Mouse (Mus musculus) G1E (cell line): ENCODE results near the gene Prdm12. TPM values are rescaled to one million over a fixed set of nuclear protein-coding genes. Genes with fewer than 3 reads are reported as not detected.

ENCODE experiments used
- ATAC-seq: 2 replicates; pipeline ENCODE4 v1.8.0; 2016; ENCODE audit warnings: mild to moderate bottlenecking; ENCODE audit not compliant: insufficient number of reproducible peaks, poor library complexity, low FRiP score, severe bottlenecking; ENCODE audit errors: extremely low read depth
- DNase-seq: peaks from one replicate; pipeline ENCODE4 v3.0.0; 2012; ENCODE audit warnings: low spot score
- H3K27me3 ChIP-seq: 2 replicates; pipeline ENCODE4 v1.6.1; 2012; ENCODE audit warnings: mild to moderate bottlenecking, low read length, inconsistent platforms; ENCODE audit not compliant: insufficient read depth
- H3K36me3 ChIP-seq: replicated peaks from 2 replicates; pipeline ENCODE3; 2012; ENCODE audit warnings: mild to moderate bottlenecking, inconsistent platforms
- H3K4me1 ChIP-seq: 2 replicates; pipeline ENCODE4 v1.6.1; 2012; ENCODE audit warnings: low read depth, low read length, inconsistent platforms, mixed read lengths; ENCODE audit not compliant: insufficient read depth
- H3K4me3 ChIP-seq: 2 replicates; pipeline ENCODE4 v1.5.1; 2012; ENCODE audit warnings: low read depth, mild to moderate bottlenecking, inconsistent platforms, low read length, moderate library complexity, mixed read lengths
- H3K9me3 ChIP-seq: replicated peaks from 2 replicates; pipeline ENCODE4 v1.6.1; 2012; ENCODE audit warnings: inconsistent platforms
- CTCF ChIP-seq: IDR thresholded peaks from 2 replicates; pipeline ENCODE4 v1.5.1; 2012; ENCODE audit warnings: low read depth, low read length, inconsistent platforms, mixed read lengths
- GATA1 ChIP-seq: IDR thresholded peaks from 2 replicates; pipeline ENCODE4 v1.6.1; 2012; ENCODE audit warnings: borderline replicate concordance, low read length, inconsistent platforms, mixed read lengths
- GATA2 ChIP-seq: IDR thresholded peaks from 2 replicates; pipeline ENCODE4 v1.6.1; 2012; ENCODE audit warnings: low read depth, low read length, inconsistent platforms, borderline replicate concordance
- POLR2AphosphoS5 ChIP-seq: IDR thresholded peaks from 2 replicates; pipeline ENCODE4 v1.6.1; 2012; ENCODE audit warnings: low read depth, low read length, inconsistent platforms; ENCODE audit not compliant: insufficient replicate concordance
- TAL1 ChIP-seq: conservative IDR thresholded peaks from 2 replicates; pipeline ENCODE4 v1.6.1; 2012; ENCODE audit warnings: low read depth, low read length, inconsistent platforms, mixed read lengths
- polyA plus RNA-seq: library from polyadenylated mRNA; stranded (reverse); fragments of >175 nt; gene quantifications from 2 replicates; pipeline ENCODE4 v1.2.3, GENCODE M21; 2012
- total RNA-seq, 2 experiments: library from RNA; stranded (forward) in 1 of 2; stranded (reverse) in 1 of 2; fragments of 200-1000 nt in 1 of 2; fragments of >200 nt in 1 of 2; fragmentation: Nextera tagmentation in 1 of 2; gene quantifications; 2 replicates each; pipeline ENCODE4 v1.2.3; 2014 to 2017

Gene Prdm12
- total RNA-seq (2014; fragmentation: Nextera tagmentation) (not detected in 2 replicates), total RNA-seq (2017) (0.11 TPM in 1 of 2 replicates, not detected in the other), polyA plus RNA-seq (not detected in 2 replicates)

DNA sequence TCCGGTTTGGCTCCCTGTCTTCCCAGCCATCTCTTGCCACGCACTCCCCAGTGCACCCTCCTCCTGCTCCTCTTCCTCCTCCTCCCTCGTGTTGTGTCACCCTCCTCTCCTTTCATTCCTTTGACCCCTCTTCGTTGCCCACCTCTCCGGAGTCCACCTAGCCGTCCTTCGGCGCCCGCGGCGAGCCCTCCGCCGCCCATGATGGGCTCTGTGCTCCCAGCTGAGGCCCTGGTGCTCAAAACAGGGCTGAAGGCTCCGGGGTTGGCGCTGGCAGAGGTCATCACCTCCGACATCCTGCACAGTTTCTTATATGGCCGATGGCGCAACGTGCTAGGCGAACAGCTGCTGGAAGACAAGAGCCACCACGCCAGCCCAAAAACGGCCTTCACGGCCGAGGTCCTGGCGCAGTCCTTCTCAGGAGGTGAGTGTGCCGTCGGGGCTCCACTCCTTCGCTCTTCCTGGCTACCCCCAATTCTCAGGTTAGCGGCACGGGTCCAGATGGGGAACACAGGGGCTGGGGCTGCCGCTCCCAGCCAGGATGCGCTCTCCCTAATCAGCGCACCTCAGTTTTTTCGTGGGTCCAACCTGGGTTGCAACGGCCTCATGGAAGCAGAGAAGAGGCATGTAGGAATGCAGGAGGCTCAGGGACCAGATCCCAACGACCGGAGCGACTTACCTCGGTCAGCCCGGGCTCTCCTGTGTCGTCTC lies at the start of gene Prdm12:
TSS of gene Prdm12 (plus strand) at position 137 of the 708 bp plus-strand sequence.
- TF ChIP-seq CTCF: no peak
- TF ChIP-seq GATA2: no peak
- TF ChIP-seq POLR2AphosphoS5: no peak
- TF ChIP-seq TAL1: no peak
- TF ChIP-seq GATA1: no peak
- Histone ChIP-seq H3K27me3 (peaks cover 86% of the 10 kb centered on the region), H3K36me3 (no peaks in the 10 kb centered on the region), H3K9me3 (peaks cover 11% of the 10 kb centered on the region), H3K4me1 (no peaks in the 10 kb centered on the region), H3K4me3 (no peak within 1 kb of the TSS)
- DNase-seq (no peak), ATAC-seq (no peak)

DNA sequence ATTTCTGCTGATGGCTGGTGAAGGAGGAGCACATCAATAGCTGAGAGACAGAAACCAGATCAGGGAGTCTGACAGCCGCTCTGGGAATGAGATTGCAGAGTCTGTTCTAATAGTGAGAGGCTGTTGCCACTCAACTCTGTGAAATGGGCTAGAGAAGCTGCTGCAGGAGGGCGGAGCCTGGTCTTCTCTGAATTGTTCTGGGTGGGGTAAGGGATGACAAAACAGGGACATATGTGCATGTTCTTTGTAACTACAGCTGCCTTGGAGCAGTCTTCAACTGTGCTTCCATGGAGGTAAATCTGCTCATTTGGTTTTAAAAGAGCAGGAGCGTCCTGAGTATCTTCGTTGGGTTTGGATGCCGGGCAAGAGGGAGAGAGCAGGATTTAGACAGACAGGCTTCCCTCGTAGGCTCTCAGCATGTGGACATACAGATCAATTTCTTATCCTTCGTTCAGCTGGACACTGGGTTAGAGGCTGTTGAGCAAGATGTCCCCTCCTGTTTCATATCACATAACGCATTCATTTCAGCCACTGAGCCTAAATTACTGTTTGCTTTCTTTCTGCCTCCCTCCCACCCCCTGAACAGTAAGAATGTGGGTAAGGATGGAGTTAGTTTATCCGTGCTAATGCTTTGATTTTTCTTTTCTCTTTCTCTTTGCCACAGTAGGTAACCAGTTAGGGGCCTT lies 47.9 kb upstream of the Prdm12 start:
- ATAC-seq (no peak), DNase-seq (no peak)
- Histone ChIP-seq H3K9me3 (no peaks in the 10 kb centered on the region), H3K4me3 (no peak overlapping the region), H3K4me1 (peaks cover 5% of the 10 kb centered on the region), H3K27me3 (no peaks in the 10 kb centered on the region), H3K36me3 (peaks cover 96% of the 10 kb centered on the region)
- TF ChIP-seq GATA1 (no peak), POLR2AphosphoS5 (no peak)

DNA sequence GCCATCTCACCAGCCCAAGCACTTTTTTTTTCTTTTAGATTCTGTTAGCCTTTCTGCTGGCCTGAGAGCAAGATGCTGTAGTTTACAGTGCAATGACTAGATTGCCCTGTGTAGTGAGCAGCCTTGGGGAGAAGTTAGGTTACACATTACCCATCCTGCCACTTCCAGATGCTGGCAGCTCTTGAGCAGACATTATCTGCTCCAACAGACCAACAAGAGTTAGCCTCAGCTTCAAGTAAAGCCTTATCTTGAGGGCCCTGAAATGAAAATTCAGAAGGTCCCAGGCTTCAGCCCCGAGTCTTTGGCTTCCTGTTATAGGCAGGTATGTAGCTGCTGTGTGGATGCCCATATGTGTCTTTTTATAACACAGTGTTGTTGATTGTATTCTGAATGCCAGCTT lies 32.3 kb upstream of the Prdm12 start:
- DNase-seq: no peak
- H3K4me1 ChIP-seq: no peaks in the 10 kb centered on the region
- H3K27me3 ChIP-seq: no peaks in the 10 kb centered on the region
- peaks cover 98% of the 10 kb centered on the region for H3K36me3 ChIP-seq
- ATAC-seq: no peak
- H3K4me3 ChIP-seq: no peak overlapping the region
- no peaks in the 10 kb centered on the region for H3K9me3 ChIP-seq
- TF ChIP-seq GATA1 (no peak), GATA2 (no peak), CTCF (no peak), POLR2AphosphoS5 (no peak), TAL1 (no peak)

DNA sequence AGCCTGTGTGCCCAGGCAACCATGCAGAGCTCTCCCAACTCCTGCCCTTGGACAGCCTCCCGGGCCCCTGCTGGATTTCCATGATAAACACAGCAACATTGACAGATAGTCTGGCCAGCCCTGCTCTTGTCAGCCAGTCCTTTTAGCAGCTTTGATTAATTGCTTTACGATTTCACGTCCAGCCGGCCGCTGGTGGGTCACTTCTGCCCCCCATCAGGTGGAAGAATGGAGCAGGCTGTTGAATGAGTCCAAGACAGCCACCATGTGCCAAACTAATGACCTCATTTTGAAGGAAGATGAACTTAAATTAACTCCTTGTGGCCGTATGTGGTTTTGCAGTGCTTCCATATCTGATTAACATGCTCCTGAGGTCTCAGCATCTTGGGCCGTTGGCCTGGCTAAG lies 30.0 kb upstream of the Prdm12 start:
- no peak overlapping the region for H3K4me3 ChIP-seq
- no peaks in the 10 kb centered on the region for H3K27me3 ChIP-seq
- no peaks in the 10 kb centered on the region for H3K9me3 ChIP-seq
- no peak for TF ChIP-seq CTCF
- no peak for TF ChIP-seq GATA1
- no peak for TF ChIP-seq GATA2
- no peak for TF ChIP-seq POLR2AphosphoS5
- no peak for TF ChIP-seq TAL1
- ATAC-seq: no peak
- DNase-seq: no peak
- no peaks in the 10 kb centered on the region for H3K4me1 ChIP-seq
- peaks cover 98% of the 10 kb centered on the region for H3K36me3 ChIP-seq

DNA sequence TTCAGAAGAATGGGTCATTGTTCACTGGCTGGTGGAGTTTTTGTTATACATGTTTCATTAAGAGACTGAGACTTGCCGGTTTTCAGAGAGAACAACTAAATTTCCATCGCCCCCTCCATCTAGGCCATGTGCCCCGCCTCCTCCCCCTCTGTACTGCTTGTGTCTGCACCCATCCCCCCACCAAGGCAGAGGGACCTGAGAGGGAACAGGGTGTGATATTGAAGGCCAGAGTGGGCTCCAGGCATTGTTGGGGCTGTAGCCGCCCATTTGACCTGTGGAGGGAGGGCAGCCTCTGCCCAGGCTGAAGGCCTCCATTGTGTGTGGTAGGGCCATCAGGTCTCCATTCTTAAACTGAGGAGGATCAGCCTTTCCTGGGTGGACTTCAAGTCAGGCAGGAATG lies 28.9 kb upstream of the Prdm12 start:
- TF ChIP-seq POLR2AphosphoS5 (no peak), GATA1 (no peak), CTCF (no peak), TAL1 (no peak), GATA2 (no peak)

DNA sequence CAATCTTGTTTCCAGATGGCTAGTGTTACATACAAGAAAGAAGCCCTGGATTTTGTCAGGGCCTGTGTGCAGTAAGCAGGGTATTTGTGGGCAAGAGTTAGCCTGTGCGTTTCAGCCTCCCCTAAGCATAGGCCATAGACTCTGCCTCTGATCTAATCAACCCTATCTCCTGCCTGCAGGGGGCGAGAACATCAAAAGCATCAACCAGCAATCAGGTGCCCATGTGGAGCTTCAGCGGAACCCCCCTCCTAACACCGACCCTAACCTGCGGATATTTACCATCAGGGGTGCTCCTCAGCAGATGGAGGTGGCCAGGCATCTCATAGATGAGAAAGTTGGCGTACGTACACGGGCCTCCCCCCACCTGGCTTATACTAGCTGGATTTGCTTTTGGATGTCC lies 28.4 kb upstream of the Prdm12 start:
- peaks cover 97% of the 10 kb centered on the region for H3K36me3 ChIP-seq
- H3K4me3 ChIP-seq: no peak overlapping the region
- DNase-seq (no peak), ATAC-seq (no peak)
- H3K27me3 ChIP-seq: no peaks in the 10 kb centered on the region
- no peaks in the 10 kb centered on the region for H3K4me1 ChIP-seq
- no peaks in the 10 kb centered on the region for H3K9me3 ChIP-seq
- TF ChIP-seq CTCF (no peak), GATA2 (no peak), GATA1 (no peak), POLR2AphosphoS5 (no peak), TAL1 (no peak)

More for the DNA sequence above, 28.9 kb upstream of the Prdm12 start:
- H3K27me3 ChIP-seq: no peaks in the 10 kb centered on the region
- no peaks in the 10 kb centered on the region for H3K4me1 ChIP-seq
- no peaks in the 10 kb centered on the region for H3K9me3 ChIP-seq
- H3K36me3 ChIP-seq: peaks cover 98% of the 10 kb centered on the region
- no peak overlapping the region for H3K4me3 ChIP-seq
- no peak for ATAC-seq
- DNase-seq: no peak
